Mouse (Mus musculus) limb, embryonic 12.5 days (tissue): Measurements from ENCODE around the gene Lgr5. TPM values are rescaled to one million over a fixed set of nuclear protein-coding genes. Genes with fewer than 3 reads are reported as not detected.

Experiments used
- ATAC-seq: fragments of 200-750 bp; cut with Nextera tagmentation; 2 replicates; pipeline ENCODE4 v1.8.0; 2017; ENCODE audit warnings: low read depth, moderate TSS enrichment; ENCODE audit not compliant: insufficient number of reproducible peaks, insufficient read depth, low FRiP score, low TSS enrichment
- H3K27ac ChIP-seq: fragments of 300-500 bp; sonication (generic); 2 replicates; pipeline ENCODE4 v1.5.1; 2016; ENCODE audit warnings: mild to moderate bottlenecking, moderate library complexity
- H3K27me3 ChIP-seq: fragments of 300-500 bp; sonication (generic); 2 replicates; pipeline ENCODE4 v1.6.1; 2016; ENCODE audit warnings: mild to moderate bottlenecking, moderate library complexity
- H3K36me3 ChIP-seq: fragments of 300-500 bp; sonication (generic); 2 replicates; pipeline ENCODE4 v1.6.1; 2016; ENCODE audit warnings: mild to moderate bottlenecking, moderate library complexity
- H3K4me1 ChIP-seq: fragments of 300-500 bp; sonication (generic); replicated peaks from 2 replicates; pipeline ENCODE4 v1.6.1; 2016
- H3K4me2 ChIP-seq: fragments of 300-500 bp; sonication (generic); 2 replicates; pipeline ENCODE4 v1.6.1; 2016; ENCODE audit warnings: mild to moderate bottlenecking, moderate library complexity
- H3K4me3 ChIP-seq: fragments of 300-500 bp; sonication (generic); replicated peaks from 2 replicates; pipeline ENCODE4 v1.5.1; 2016; ENCODE audit warnings: mild to moderate bottlenecking
- H3K9ac ChIP-seq: fragments of 300-500 bp; sonication (generic); replicated peaks from 2 replicates; pipeline ENCODE4 v1.6.1; 2016; ENCODE audit warnings: mild to moderate bottlenecking, moderate library complexity
- H3K9me3 ChIP-seq: fragments of 300-500 bp; sonication (generic); 2 replicates; pipeline ENCODE4 v1.6.1; 2016; ENCODE audit warnings: mild to moderate bottlenecking, moderate library complexity
- WGBS: fragments of 180-500 bp; shearing (Covaris S2); methylation state at CpG from one replicate; pipeline ENCODE4 v1.1.7; 2016; 5-methylcytosine and 5-hydroxymethylcytosine counted together
- polyA plus RNA-seq: library from polyadenylated mRNA; unstranded; fragments of >200 nt; fragmentation: Nextera tagmentation; extraction: Ambion mirVana; gene quantifications from 2 replicates; pipeline ENCODE4 v1.2.1, GENCODE M21; 2016

The Lgr5 gene
- polyA plus RNA-seq = 6.6 and 8.9 TPM in 2 replicates

- ATAC-seq = peak; percentile 77
- Histone ChIP-seq H3K4me1 (peaks cover 32% of the 10 kb centered on the region), H3K4me3 (peak within 1 kb of the TSS; percentile 55), H3K4me2 (peak within 1 kb of the TSS; percentile 98), H3K9ac (peak within 1 kb of the TSS; percentile 53), H3K27ac (0 out of 2 replicates have a peak within 1 kb of the TSS, but pooled peaks have one; percentile 29), H3K9me3 (no peaks in the 10 kb centered on the region), H3K36me3 (no peaks in the 10 kb centered on the region), H3K27me3 (peaks cover 66% of the 10 kb centered on the region)
- WGBS = under 1% methylated on average over 47 of the region's 47 CpGs
These were observed at the start of gene Lgr5 for GRCm38 (mm10) chr10:115587301-115587969. Gene Lgr5 (minus strand): TSS chr10:115587780.

GRCm38 (mm10) chr10:115626678-115627077, 39.1 kb upstream of the Lgr5 start:
- 68% methylated on average over 6 of the region's 6 CpGs for WGBS
- Histone ChIP-seq H3K4me2 (no peak overlapping the region), H3K9me3 (no peaks in the 10 kb centered on the region), H3K27me3 (no peaks in the 10 kb centered on the region), H3K4me3 (no peak overlapping the region), H3K36me3 (no peaks in the 10 kb centered on the region), H3K27ac (no peak overlapping the region), H3K9ac (no peak overlapping the region), H3K4me1 (peaks cover 19% of the 10 kb centered on the region)
- no peak for ATAC-seq

- Histone ChIP-seq H3K4me2 (no peak overlapping the region), H3K9ac (no peak overlapping the region), H3K27ac (no peak overlapping the region), H3K36me3 (no peaks in the 10 kb centered on the region), H3K9me3 (no peaks in the 10 kb centered on the region), H3K4me1 (peaks cover 19% of the 10 kb centered on the region), H3K27me3 (no peaks in the 10 kb centered on the region), H3K4me3 (no peak overlapping the region)
- ATAC-seq = no peak
- 68% methylated on average over 2 of the region's 2 CpGs for WGBS
These were observed 37.4 kb upstream of the Lgr5 start for GRCm38 (mm10) chr10:115624957-115625356.

GRCm38 (mm10) chr10:115623956-115624671, 36.5 kb upstream of the Lgr5 start:
- no peak; the same call in 1 of the 2 replicates for ATAC-seq
- peaks cover 19% of the 10 kb centered on the region for H3K4me1 ChIP-seq
- no peaks in the 10 kb centered on the region for H3K9me3 ChIP-seq
- peak overlapping the region; percentile 37 for H3K27ac ChIP-seq
- no peak overlapping the region for H3K9ac ChIP-seq
- WGBS = 45% methylated on average over 15 of the region's 15 CpGs
- no peaks in the 10 kb centered on the region for H3K36me3 ChIP-seq
- no peak overlapping the region for H3K4me2 ChIP-seq
- no peaks in the 10 kb centered on the region for H3K27me3 ChIP-seq
- H3K4me3 ChIP-seq = no peak overlapping the region

- Histone ChIP-seq H3K4me2 (no peak overlapping the region), H3K9me3 (no peaks in the 10 kb centered on the region), H3K4me1 (peaks cover 19% of the 10 kb centered on the region), H3K9ac (no peak overlapping the region), H3K36me3 (no peaks in the 10 kb centered on the region), H3K4me3 (no peak overlapping the region), H3K27me3 (no peaks in the 10 kb centered on the region), H3K27ac (no peak overlapping the region)
- ATAC-seq = no peak
- 72% methylated on average over 7 of the region's 7 CpGs for WGBS
These were observed 35.9 kb upstream of the Lgr5 start for GRCm38 (mm10) chr10:115623481-115623880.

GRCm38 (mm10) chr10:115618288-115618856, 30.8 kb upstream of the Lgr5 start:
- 21% methylated on average over 15 of the region's 15 CpGs for WGBS
- Histone ChIP-seq H3K4me3 (peak overlapping the region; percentile 26), H3K27ac (no peak overlapping the region)

GRCm38 (mm10) chr10:115617456-115618287, 30.1 kb upstream of the Lgr5 start:
- Histone ChIP-seq H3K4me3 (peak overlapping the region; percentile 26), H3K27ac (no peak overlapping the region), H3K9ac (no peak overlapping the region), H3K4me2 (peak overlapping the region; percentile 57), H3K4me1 (peaks cover 6% of the 10 kb centered on the region), H3K27me3 (no peaks in the 10 kb centered on the region), H3K36me3 (no peaks in the 10 kb centered on the region), H3K9me3 (no peaks in the 10 kb centered on the region)
- ATAC-seq = peak; percentile 56; the same call in 1 of the 2 replicates
- 10% methylated on average over 14 of the region's 15 CpGs for WGBS

More at GRCm38 (mm10) chr10:115618288-115618856, 30.8 kb upstream of the Lgr5 start:
- Histone ChIP-seq H3K9me3 (no peaks in the 10 kb centered on the region), H3K4me1 (peaks cover 7% of the 10 kb centered on the region), H3K36me3 (no peaks in the 10 kb centered on the region), H3K9ac (no peak overlapping the region), H3K27me3 (no peaks in the 10 kb centered on the region), H3K4me2 (peak overlapping the region; percentile 57)
- ATAC-seq = peak; percentile 81; the same call in 1 of the 2 replicates

- H3K4me3 ChIP-seq = no peak overlapping the region
- no peak for ATAC-seq
These were observed 8.2 kb upstream of the Lgr5 start for GRCm38 (mm10) chr10:115595748-115596147.

GRCm38 (mm10) chr10:115593651-115594050, 6.1 kb upstream of the Lgr5 start:
- 65% methylated on average over 6 of the region's 6 CpGs for WGBS
- peaks cover 40% of the 10 kb centered on the region for H3K27me3 ChIP-seq
- no peak overlapping the region for H3K9ac ChIP-seq
- peaks cover 13% of the 10 kb centered on the region for H3K4me1 ChIP-seq
- H3K4me3 ChIP-seq = no peak overlapping the region
- no peak overlapping the region for H3K27ac ChIP-seq
- H3K36me3 ChIP-seq = no peaks in the 10 kb centered on the region
- 0 out of 2 replicates have a peak, but pooled peaks have one; percentile 64 for ATAC-seq
- no peaks in the 10 kb centered on the region for H3K9me3 ChIP-seq
- peak overlapping the region; percentile 46 for H3K4me2 ChIP-seq

More at GRCm38 (mm10) chr10:115595748-115596147, 8.2 kb upstream of the Lgr5 start:
- peaks cover 13% of the 10 kb centered on the region for H3K4me1 ChIP-seq
- no peaks in the 10 kb centered on the region for H3K9me3 ChIP-seq
- no peak overlapping the region for H3K27ac ChIP-seq
- no peaks in the 10 kb centered on the region for H3K36me3 ChIP-seq
- peaks cover 24% of the 10 kb centered on the region for H3K27me3 ChIP-seq
- no peak overlapping the region for H3K4me2 ChIP-seq
- WGBS = 84% methylated on average over 1 of the region's 1 CpGs
- no peak overlapping the region for H3K9ac ChIP-seq

- H3K27ac ChIP-seq = no peak overlapping the region
- H3K36me3 ChIP-seq = no peaks in the 10 kb centered on the region
- peak overlapping the region; percentile 46 for H3K4me2 ChIP-seq
- no peaks in the 10 kb centered on the region for H3K9me3 ChIP-seq
- H3K4me3 ChIP-seq = peak overlapping the region; percentile 8; the same call in 1 of the 2 replicates
- WGBS = 21% methylated on average over 11 of the region's 11 CpGs
- peak; percentile 82 for ATAC-seq
- H3K4me1 ChIP-seq = peaks cover 15% of the 10 kb centered on the region
- peaks cover 44% of the 10 kb centered on the region for H3K27me3 ChIP-seq
- H3K9ac ChIP-seq = no peak overlapping the region
These were observed 5.6 kb upstream of the Lgr5 start for GRCm38 (mm10) chr10:115593221-115593620.
